Mouse (Mus musculus): ENCODE data around the gene Rhbdl1.
"Not testable (repeated sequence)": the region's sequence is repeated elsewhere in the genome, so short reads cannot be mapped to it uniquely, and the experiment has no call there.

Rhbdl1 gene

GRCm38 (mm10) chr17:25871566-25871965 is 34.5 kb upstream of the Rhbdl1 start:
- DNase-seq: not testable (repeated sequence)

- DNase-seq: no peak
Measured at GRCm38 (mm10) chr17:25869954-25870353, 32.9 kb upstream of the Rhbdl1 start.

- no peak for DNase-seq
Measured at GRCm38 (mm10) chr17:25869498-25869897, 32.4 kb upstream of the Rhbdl1 start.

- peak; percentile 85 for DNase-seq
Measured at GRCm38 (mm10) chr17:25868601-25869191, 31.6 kb upstream of the Rhbdl1 start, which contains the start of gene Mcrip2. TSS of gene Mcrip2 (minus strand) at chr17:25868764.

GRCm38 (mm10) chr17:25867836-25868600 is 30.9 kb upstream of the Rhbdl1 start:
- DNase-seq: no peak

GRCm38 (mm10) chr17:25867509-25867835 is 30.4 kb upstream of the Rhbdl1 start:
- DNase-seq: no peak

GRCm38 (mm10) chr17:25866172-25866571 is 29.1 kb upstream of the Rhbdl1 start:
- no peak for DNase-seq

- DNase-seq: no peak
Measured at GRCm38 (mm10) chr17:25865288-25865687, 28.2 kb upstream of the Rhbdl1 start.

- DNase-seq: no peak
Measured at GRCm38 (mm10) chr17:25864311-25864710, 27.2 kb upstream of the Rhbdl1 start.

GRCm38 (mm10) chr17:25863681-25864080 is 26.6 kb upstream of the Rhbdl1 start:
- no peak for DNase-seq

GRCm38 (mm10) chr17:25861704-25862612 is 24.9 kb upstream of the Rhbdl1 start:
- DNase-seq: no peak

GRCm38 (mm10) chr17:25860832-25861703 is 24.0 kb upstream of the Rhbdl1 start, which contains the start of gene Wdr90:
TSS of gene Wdr90 (minus strand) at chr17:25861501.
- DNase-seq: peak; percentile 97

GRCm38 (mm10) chr17:25860229-25860628 is 23.1 kb upstream of the Rhbdl1 start:
- no peak for DNase-seq

GRCm38 (mm10) chr17:25844396-25844901 is 7.4 kb upstream of the Rhbdl1 start, which contains the start of gene Rhot2:
TSS of gene Rhot2 (minus strand) at chr17:25844851.
- DNase-seq: peak; percentile 97

- no peak for DNase-seq
Measured at GRCm38 (mm10) chr17:25843636-25844395, 6.7 kb upstream of the Rhbdl1 start.

GRCm38 (mm10) chr17:25843122-25843521 is 6.0 kb upstream of the Rhbdl1 start:
- no peak for DNase-seq

- DNase-seq: no peak
Measured at GRCm38 (mm10) chr17:25842509-25842908, 5.4 kb upstream of the Rhbdl1 start.

GRCm38 (mm10) chr17:25841117-25841880 is 4.2 kb upstream of the Rhbdl1 start, which contains the start of gene Gm20683:
TSS of gene Gm20683 (minus strand) at chr17:25841763.
- DNase-seq: no peak

- DNase-seq: no peak
Measured at GRCm38 (mm10) chr17:25840519-25840918, 3.4 kb upstream of the Rhbdl1 start.
